Mouse (Mus musculus): ENCODE measurements around the gene Myh1. TPM values are rescaled to one million over a fixed set of nuclear protein-coding genes. Genes with fewer than 3 reads are reported as not detected.

Myh1 gene
- polyA plus RNA-seq, 1 experiment from 2014 or later: not detected

- WGBS: 86% methylated on average over 5 of the region's 5 CpGs
- Histone ChIP-seq H3K4me1 (no peaks in the 10 kb centered on the region), H3K27me3 (ENCODE audit: low read depth, poor library complexity, severe bottlenecking) (no peaks in the 10 kb centered on the region), H3K4me3 (no peak within 1 kb of the TSS), H3K27ac (replicated peaks) (no peak within 1 kb of the TSS), H3K36me3 (no peaks in the 10 kb centered on the region), H3K9me3 (replicated peaks) (no peaks in the 10 kb centered on the region)
- no peak for DNase-seq (ENCODE audit: low spot score)
These were observed 37.7 kb downstream of the Myh1 start, which contains the start of gene Myh4 for GRCm38 (mm10) chr11:67237481-67238079. Gene Myh4, plus strand, starts transcription at chr11:67238029.

GRCm38 (mm10) chr11:67241051-67241450, 41.2 kb downstream of the Myh1 start:
- H3K27me3 ChIP-seq (ENCODE audit: low read depth, poor library complexity, severe bottlenecking): no peaks in the 10 kb centered on the region
- H3K36me3 ChIP-seq: no peaks in the 10 kb centered on the region
- H3K27ac ChIP-seq (replicated peaks): no peak overlapping the region
- H3K4me3 ChIP-seq: no peak overlapping the region
- 90% methylated on average over 6 of the region's 6 CpGs for whole genome bisulfite sequencing
- H3K9me3 ChIP-seq (replicated peaks): no peaks in the 10 kb centered on the region
- H3K4me1 ChIP-seq: no peaks in the 10 kb centered on the region
- no peak for DNase-seq (ENCODE audit: low spot score)

- H3K36me3 ChIP-seq: no peaks in the 10 kb centered on the region
- no peak overlapping the region for H3K4me3 ChIP-seq
- no peaks in the 10 kb centered on the region for H3K27me3 ChIP-seq (ENCODE audit: low read depth, poor library complexity, severe bottlenecking)
- H3K27ac ChIP-seq (replicated peaks): no peak overlapping the region
- H3K9me3 ChIP-seq (replicated peaks): no peaks in the 10 kb centered on the region
- no peak for DNase-seq (ENCODE audit: low spot score)
- no peaks in the 10 kb centered on the region for H3K4me1 ChIP-seq
- WGBS: 88% methylated on average over 4 of the region's 4 CpGs
These were observed 53.8 kb downstream of the Myh1 start for GRCm38 (mm10) chr11:67253691-67254090.

GRCm38 (mm10) chr11:67257048-67257447, 57.2 kb downstream of the Myh1 start:
- no peak for DNase-seq (ENCODE audit: low spot score)
- no peaks in the 10 kb centered on the region for H3K36me3 ChIP-seq
- H3K4me1 ChIP-seq: no peaks in the 10 kb centered on the region
- no peaks in the 10 kb centered on the region for H3K27me3 ChIP-seq (ENCODE audit: low read depth, poor library complexity, severe bottlenecking)
- 90% methylated on average over 7 of the region's 7 CpGs for WGBS
- H3K9me3 ChIP-seq (replicated peaks): no peaks in the 10 kb centered on the region
- H3K27ac ChIP-seq (replicated peaks): no peak overlapping the region
- no peak overlapping the region for H3K4me3 ChIP-seq

- no peak overlapping the region for H3K4me3 ChIP-seq
- no peaks in the 10 kb centered on the region for H3K9me3 ChIP-seq (replicated peaks)
- 92% methylated on average over 6 of the region's 6 CpGs for WGBS
- H3K27me3 ChIP-seq (ENCODE audit: low read depth, poor library complexity, severe bottlenecking): no peaks in the 10 kb centered on the region
- no peaks in the 10 kb centered on the region for H3K4me1 ChIP-seq
- no peaks in the 10 kb centered on the region for H3K36me3 ChIP-seq
- no peak for DNase-seq (ENCODE audit: low spot score)
- no peak overlapping the region for H3K27ac ChIP-seq (replicated peaks)
These were observed 61.1 kb downstream of the Myh1 start for GRCm38 (mm10) chr11:67260956-67261355.

Other genes with a start within 250 kb of the Myh1 start
- gene Tmem238l, start 243.4 kb upstream of the Myh1 start, polyA plus RNA-seq (2016; fragmentation: Nextera tagmentation; extraction: Ambion mirVana): not detected in 2 replicates
- 0.99 and 1.1 TPM in 2 replicates for gene Tmem220, start 174.9 kb upstream of the Myh1 start, polyA plus RNA-seq (2016; fragmentation: Nextera tagmentation; extraction: Ambion mirVana)
- 30.0 and 37.6 TPM in 2 replicates for gene Adprm, start 147.5 kb upstream of the Myh1 start, polyA plus RNA-seq (2016; fragmentation: Nextera tagmentation; extraction: Ambion mirVana)
- gene Sco1, start 147.4 kb upstream of the Myh1 start, polyA plus RNA-seq (2016; fragmentation: Nextera tagmentation; extraction: Ambion mirVana): 20.3 and 22.5 TPM in 2 replicates
- 0.11 and 0.37 TPM in 2 replicates for gene Myh3, start 121.8 kb upstream of the Myh1 start, polyA plus RNA-seq (2016; fragmentation: Nextera tagmentation; extraction: Ambion mirVana)
- gene Myh2, start 29.0 kb upstream of the Myh1 start, polyA plus RNA-seq (2016; fragmentation: Nextera tagmentation; extraction: Ambion mirVana): 0.04 TPM in 1 of 2 replicates, not detected in the other
- gene Myh4, start 38.0 kb downstream of the Myh1 start, polyA plus RNA-seq (2016; fragmentation: Nextera tagmentation; extraction: Ambion mirVana): not detected in 2 replicates
- not detected in 2 replicates for gene Myh8, start 77.1 kb downstream of the Myh1 start, polyA plus RNA-seq (2016; fragmentation: Nextera tagmentation; extraction: Ambion mirVana)
- 0.01 TPM in 1 of 2 replicates, not detected in the other for gene Myh13, start 121.6 kb downstream of the Myh1 start, polyA plus RNA-seq (2016; fragmentation: Nextera tagmentation; extraction: Ambion mirVana)